Mouse (Mus musculus) lung, postnatal 0 days (tissue): ENCODE results near the gene Calhm5. TPM values are rescaled to one million over a fixed set of nuclear protein-coding genes. Genes with fewer than 3 reads are reported as not detected.

Experiments used
- ATAC-seq: fragments of 200-750 bp; cut with Nextera tagmentation; 2 replicates; pipeline ENCODE4 v1.8.0; 2017; ENCODE audit warnings: moderate library complexity
- DNase-seq: peaks from one replicate; pipeline ENCODE4 v3.0.0-alpha.2; 2016; ENCODE audit warnings: low spot score
- H3K27ac ChIP-seq: fragments of 300-500 bp; sonication (generic); 2 replicates; pipeline ENCODE4 v1.5.1; 2014; ENCODE audit warnings: antibody characterized with exemption, mild to moderate bottlenecking, low read length, mixed read lengths
- H3K27me3 ChIP-seq: fragments of 300-500 bp; sonication (generic); replicated peaks from 2 replicates; pipeline ENCODE4 v1.6.1; 2014; ENCODE audit warnings: low read length, mixed read lengths; ENCODE audit not compliant: insufficient read depth
- H3K36me3 ChIP-seq: fragments of 300-500 bp; sonication (generic); 2 replicates; pipeline ENCODE4 v1.6.1; 2014; ENCODE audit warnings: low read length, mixed read lengths; ENCODE audit not compliant: insufficient read depth
- H3K4me1 ChIP-seq: fragments of 300-500 bp; sonication (generic); 2 replicates; pipeline ENCODE4 v1.6.1; 2014; ENCODE audit warnings: antibody characterized with exemption, low read depth, low read length, mixed read lengths; ENCODE audit not compliant: insufficient read depth
- H3K4me2 ChIP-seq: fragments of 300-500 bp; sonication (generic); replicated peaks from 2 replicates; pipeline ENCODE4 v1.6.1; 2014; ENCODE audit warnings: low read depth, mild to moderate bottlenecking, low read length, moderate library complexity, mixed read lengths
- H3K4me3 ChIP-seq: fragments of 300-500 bp; sonication (generic); 2 replicates; pipeline ENCODE4 v1.5.1; 2014; ENCODE audit warnings: low read depth, low read length
- H3K9ac ChIP-seq: fragments of 300-500 bp; sonication (generic); replicated peaks from 2 replicates; pipeline ENCODE4 v1.6.1; 2014; ENCODE audit warnings: low read depth, mild to moderate bottlenecking
- H3K9me3 ChIP-seq: fragments of 300-500 bp; sonication (generic); 2 replicates; pipeline ENCODE4 v1.6.1; 2016; ENCODE audit warnings: low read length, mixed read lengths
- CTCF ChIP-seq: IDR thresholded peaks from 2 replicates; pipeline ENCODE4 v1.5.1; 2016; ENCODE audit warnings: antibody characterized with exemption, mild to moderate bottlenecking
- EP300 ChIP-seq: IDR thresholded peaks from 2 replicates; pipeline ENCODE4 v1.6.1; 2016; ENCODE audit warnings: antibody characterized with exemption, mild to moderate bottlenecking, control low read depth
- WGBS: fragments of 180-500 bp; shearing (Covaris S2); extraction: QIAGEN DNeasy Blood & Tissue Kit; methylation state at CpG from one replicate; pipeline ENCODE4 v1.1.7; 2014; 5-methylcytosine and 5-hydroxymethylcytosine counted together
- polyA plus RNA-seq: library from polyadenylated mRNA; unstranded; fragments of >200 nt; fragmentation: Nextera tagmentation; extraction: Ambion mirVana; gene quantifications from 2 replicates; pipeline ENCODE4 v1.2.1, GENCODE M21; 2015

Gene Calhm5
- polyA plus RNA-seq, 1 experiment from 2014 or later: 1.3 TPM

- Histone ChIP-seq H3K27ac (no peak overlapping the region), H3K36me3 (no peaks in the 10 kb centered on the region), H3K9me3 (no peaks in the 10 kb centered on the region), H3K4me3 (no peak overlapping the region), H3K4me2 (no peak overlapping the region), H3K9ac (no peak overlapping the region), H3K27me3 (no peaks in the 10 kb centered on the region), H3K4me1 (no peaks in the 10 kb centered on the region)
- TF ChIP-seq EP300: no peak
- TF ChIP-seq CTCF: no peak
- DNase-seq: no peak
- ATAC-seq: no peak
- 73% methylated on average over 13 of the region's 13 CpGs for WGBS
Measured at GRCm38 (mm10) chr10:34110863-34111465, 14.6 kb upstream of the Calhm5 start.

GRCm38 (mm10) chr10:34095964-34096363, 355 bp downstream of the Calhm5 start:
- H3K4me3 ChIP-seq: peak overlapping the region; percentile 20; the same call in 1 of the 2 replicates
- H3K9ac ChIP-seq: 0 out of 2 replicates have a peak overlapping the region, but pooled peaks have one; percentile 12
- 58% methylated on average over 12 of the region's 12 CpGs for WGBS
- no peak for DNase-seq
- H3K27me3 ChIP-seq: no peaks in the 10 kb centered on the region
- no peaks in the 10 kb centered on the region for H3K9me3 ChIP-seq
- TF ChIP-seq EP300: no peak
- TF ChIP-seq CTCF: no peak
- H3K4me2 ChIP-seq: peak overlapping the region; percentile 48
- no peaks in the 10 kb centered on the region for H3K36me3 ChIP-seq
- no peaks in the 10 kb centered on the region; the same call in 1 of the 2 replicates for H3K4me1 ChIP-seq
- ATAC-seq: no peak; the same call in 1 of the 2 replicates
- peak overlapping the region; percentile 54; the same call in 1 of the 2 replicates for H3K27ac ChIP-seq

GRCm38 (mm10) chr10:34095147-34095546, 1.2 kb downstream of the Calhm5 start:
- TF ChIP-seq CTCF (no peak), EP300 (no peak)
- Histone ChIP-seq H3K27ac (no peak overlapping the region), H3K36me3 (no peaks in the 10 kb centered on the region), H3K9me3 (no peaks in the 10 kb centered on the region), H3K4me2 (no peak overlapping the region), H3K9ac (no peak overlapping the region), H3K27me3 (no peaks in the 10 kb centered on the region), H3K4me1 (no peaks in the 10 kb centered on the region; the same call in 1 of the 2 replicates), H3K4me3 (no peak overlapping the region)
- no peak for DNase-seq
- 71% methylated on average over 2 of the region's 2 CpGs for WGBS
- no peak for ATAC-seq

GRCm38 (mm10) chr10:34091888-34092287, 4.4 kb downstream of the Calhm5 start:
- DNase-seq (no peak), ATAC-seq (no peak)
- Histone ChIP-seq H3K4me1 (no peaks in the 10 kb centered on the region; the same call in 1 of the 2 replicates), H3K9me3 (no peaks in the 10 kb centered on the region), H3K27me3 (no peaks in the 10 kb centered on the region), H3K36me3 (no peaks in the 10 kb centered on the region), H3K27ac (no peak overlapping the region), H3K4me3 (no peak overlapping the region), H3K4me2 (no peak overlapping the region), H3K9ac (no peak overlapping the region)
- no peak for TF ChIP-seq EP300
- no peak for TF ChIP-seq CTCF
- 58% methylated on average over 5 of the region's 5 CpGs for WGBS

- H3K27ac ChIP-seq: no peak overlapping the region
- no peak overlapping the region for H3K4me3 ChIP-seq
- WGBS: 69% methylated on average over 1 of the region's 1 CpGs
- no peak overlapping the region for H3K4me2 ChIP-seq
- DNase-seq (no peak), ATAC-seq (no peak)
- H3K9ac ChIP-seq: no peak overlapping the region
- no peaks in the 10 kb centered on the region for H3K9me3 ChIP-seq
- no peaks in the 10 kb centered on the region for H3K27me3 ChIP-seq
- H3K4me1 ChIP-seq: no peaks in the 10 kb centered on the region
- H3K36me3 ChIP-seq: no peaks in the 10 kb centered on the region
- TF ChIP-seq CTCF (no peak), EP300 (no peak)
Measured at GRCm38 (mm10) chr10:34090481-34090880, 5.8 kb downstream of the Calhm5 start.

GRCm38 (mm10) chr10:34089517-34089916, 6.8 kb downstream of the Calhm5 start:
- H3K4me3 ChIP-seq: no peak overlapping the region
- no peak for ATAC-seq
- no peaks in the 10 kb centered on the region for H3K9me3 ChIP-seq
- H3K27me3 ChIP-seq: no peaks in the 10 kb centered on the region
- no peaks in the 10 kb centered on the region for H3K36me3 ChIP-seq
- WGBS: 67% methylated on average over 3 of the region's 3 CpGs
- TF ChIP-seq EP300: no peak
- no peak for TF ChIP-seq CTCF
- H3K9ac ChIP-seq: no peak overlapping the region
- no peak for DNase-seq
- no peak overlapping the region for H3K27ac ChIP-seq
- no peak overlapping the region for H3K4me2 ChIP-seq
- no peaks in the 10 kb centered on the region for H3K4me1 ChIP-seq
